Mouse (Mus musculus) Patski (cell line): ENCODE measurements at regions not wholly inside any gene's neighbourhood (a gene's known extent, or its start where the extent isn't known, plus 50 kb on each side); places are given as distances from the start of the nearest gene placed in this dataset.

ENCODE experiments used
- ATAC-seq: fragments of 100-300 bp; one replicate; pipeline ENCODE4 v1.8.0; 2021
- CTCF ChIA-PET: fragments of 350-600 bp; sonication (Branson Sonifier 250); formaldehyde crosslinking; loops from one replicate; lab custom pipeline; 2022; ENCODE audit warnings: inconsistent platforms; lab: Charles Lee
- POLR2A ChIA-PET: fragments of 350-600 bp; sonication (Branson Sonifier 250); formaldehyde crosslinking; loops from one replicate; lab custom pipeline; 2022; ENCODE audit warnings: antibody characterized with exemption, inconsistent platforms; lab: Charles Lee
- DNase-seq: peaks from one replicate; pipeline ENCODE4 v3.0.0-alpha.2; 2011; ENCODE audit warnings: low read depth, low spot score
- H3K27me3 ChIP-seq: fragments of 371-371 bp; one replicate; pipeline ENCODE4 v1.5.1; 2021
- CTCF ChIP-seq: fragments of 100-300 bp; IDR thresholded peaks from one replicate; pipeline ENCODE4 v1.5.1; 2021
- in situ Hi-C: fragments of 300-500 bp; cut with MboI; formaldehyde crosslinking; loops from 3 replicates; pipeline ENCODE4 v1.11.1; 2018; ENCODE audit warnings: low pct_unique_long_range_greater_than_20kb, mixed read lengths

DNA sequence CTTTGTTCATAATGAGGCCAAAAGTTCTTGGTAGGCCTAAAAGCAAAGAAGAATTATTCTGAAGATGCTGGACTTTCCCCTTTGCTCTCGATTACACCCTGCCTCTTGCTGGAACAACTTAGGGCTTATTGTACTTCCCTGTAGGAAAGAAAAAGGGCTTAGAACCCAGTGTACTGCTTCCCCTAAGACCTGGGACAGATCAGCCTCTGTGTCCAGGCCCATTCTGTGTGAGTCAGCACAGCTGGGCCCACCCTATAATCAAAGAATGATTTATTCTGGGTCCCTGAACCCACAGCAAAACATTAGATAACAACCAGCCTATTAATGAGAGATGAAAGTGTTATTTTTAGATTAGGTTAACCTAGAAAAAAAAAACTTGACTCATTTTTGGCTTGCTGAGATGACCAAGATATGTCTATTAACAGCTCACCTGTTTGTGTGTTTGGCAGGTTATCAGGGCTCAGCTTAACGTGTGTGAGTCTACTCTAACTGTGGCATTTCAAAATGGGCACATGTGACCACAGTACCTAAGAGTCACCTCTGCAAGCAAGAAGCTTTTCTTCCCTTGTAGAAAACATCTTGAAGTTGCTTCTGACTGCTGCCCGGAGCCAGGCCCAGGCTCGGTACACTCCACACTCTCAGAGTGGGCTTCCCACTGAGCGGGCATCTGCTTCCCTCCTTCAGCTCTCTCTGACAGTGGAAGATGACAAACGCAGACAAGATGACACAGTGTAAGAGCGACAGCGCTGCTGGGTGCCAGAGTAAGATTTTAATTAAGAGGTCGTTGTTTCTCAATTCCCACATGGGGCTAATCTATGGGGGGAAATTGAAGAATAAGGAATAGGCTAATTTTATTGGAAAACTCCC lies 115.9 kb upstream of the Foxq1 start:
- in situ Hi-C loops = no loop called here
- no peaks in the 10 kb centered on the region for H3K27me3 ChIP-seq
- ATAC-seq (no peak), DNase-seq (no peak)
- ChIA-PET POLR2A (no interaction called here), CTCF (interaction anchor here (0.9 kb wide), 1 partner anchor 138 kb away, joined by 3 read pairs; no protein-coding TSS in a partner anchor)
- no peak for TF ChIP-seq CTCF

DNA sequence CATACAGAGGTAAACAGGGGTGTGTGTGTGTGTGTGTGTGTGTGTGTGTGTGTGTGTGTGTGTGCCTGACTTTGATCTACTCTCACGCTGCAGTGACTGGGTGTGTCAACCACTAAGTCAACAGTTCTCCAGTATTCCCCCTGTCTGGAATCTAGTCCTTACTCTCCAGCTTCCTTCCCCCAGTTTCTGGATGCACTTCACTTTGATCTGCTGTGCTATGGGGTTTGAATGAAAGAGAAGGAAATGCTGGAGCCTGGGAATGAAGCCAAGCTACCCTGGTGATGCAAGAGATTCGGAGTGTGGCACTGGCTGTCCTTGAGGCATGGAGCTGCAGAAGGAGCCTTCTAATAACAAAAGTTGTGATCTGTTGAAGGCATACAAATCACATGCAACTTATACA lies 97.1 kb upstream of the Foxq1 start:
- no peak for TF ChIP-seq CTCF
- ChIA-PET POLR2A (no interaction called here), CTCF (no interaction called here)
- in situ Hi-C loops = no loop called here
- H3K27me3 ChIP-seq = no peaks in the 10 kb centered on the region
- ATAC-seq (no peak), DNase-seq (no peak)

DNA sequence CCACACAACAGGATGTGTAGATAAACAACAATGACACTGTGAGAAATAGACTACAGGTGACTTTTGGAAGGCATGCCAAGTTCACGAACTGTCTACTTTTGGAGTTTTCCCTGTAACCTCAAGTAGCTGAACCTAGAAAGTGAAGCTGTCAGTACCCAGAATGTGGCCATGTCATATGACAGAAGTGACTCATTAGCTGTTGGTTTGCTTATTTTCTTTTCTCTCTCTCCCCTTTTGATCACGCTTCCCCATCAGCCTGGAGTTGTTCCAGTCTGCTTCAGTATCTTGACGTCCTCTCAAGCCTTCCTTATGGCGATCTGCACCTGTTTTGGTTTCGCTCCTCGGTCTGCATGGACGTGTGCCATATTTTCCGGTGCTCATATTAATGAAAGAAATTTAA lies 90.8 kb upstream of the Foxq1 start:
- in situ Hi-C loops = no loop called here
- no peak for ATAC-seq
- H3K27me3 ChIP-seq = no peaks in the 10 kb centered on the region
- CTCF ChIA-PET = no interaction called here
- DNase-seq = no peak
- POLR2A ChIA-PET = no interaction called here
- no peak for TF ChIP-seq CTCF

DNA sequence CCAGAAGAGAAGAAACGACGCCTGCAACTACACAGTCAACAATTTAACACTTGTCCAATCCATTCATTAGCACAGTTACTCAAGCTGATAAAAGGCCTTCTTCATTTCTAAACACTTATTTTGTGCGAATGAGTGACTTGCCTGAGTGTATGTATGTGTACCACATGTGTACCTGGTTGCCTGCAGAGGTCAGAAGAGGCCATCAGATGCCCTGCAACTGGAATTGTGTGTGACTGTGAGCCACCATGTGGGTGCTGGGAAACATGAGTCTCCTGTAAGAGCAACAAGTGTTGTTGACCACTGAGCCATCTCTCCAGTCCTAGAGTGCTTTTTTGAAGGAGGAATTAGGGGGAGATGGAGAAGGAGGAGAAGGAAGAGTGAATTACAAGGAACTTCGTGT lies 90.2 kb upstream of the Foxq1 start:
- in situ Hi-C loops = no loop called here
- TF ChIP-seq CTCF = no peak
- CTCF ChIA-PET = no interaction called here
- DNase-seq (no peak), ATAC-seq (no peak)
- POLR2A ChIA-PET = no interaction called here
- no peaks in the 10 kb centered on the region for H3K27me3 ChIP-seq

DNA sequence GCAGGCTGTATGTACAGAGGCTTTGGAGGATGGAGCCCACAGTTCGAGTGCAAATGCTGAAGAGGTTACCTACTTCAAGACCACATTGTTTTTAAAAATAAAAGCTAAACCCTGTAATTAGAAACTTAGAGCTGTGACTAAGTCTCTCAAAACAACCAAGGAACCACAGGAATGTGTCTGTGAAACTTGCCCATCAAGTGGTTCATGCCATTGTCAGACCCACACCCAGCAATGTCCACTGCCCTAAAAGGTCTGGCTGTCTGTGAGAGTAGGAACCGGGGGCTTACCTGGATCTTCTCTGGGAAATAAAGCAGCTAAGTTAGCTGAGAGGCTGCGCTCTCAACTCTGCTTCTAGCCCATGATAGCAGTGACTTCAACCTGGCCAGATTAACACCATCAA lies 87.8 kb upstream of the Foxq1 start:
- no peaks in the 10 kb centered on the region for H3K27me3 ChIP-seq
- in situ Hi-C loops = no loop called here
- ChIA-PET CTCF (interaction anchor here (1.2 kb wide), 1 partner anchor 91 kb away, joined by 3 read pairs; the partner anchor contains the start of gene A530084C06Rik), POLR2A (no interaction called here)
- TF ChIP-seq CTCF = no peak
- peak; percentile 88 for ATAC-seq
- DNase-seq = peak; percentile 60

DNA sequence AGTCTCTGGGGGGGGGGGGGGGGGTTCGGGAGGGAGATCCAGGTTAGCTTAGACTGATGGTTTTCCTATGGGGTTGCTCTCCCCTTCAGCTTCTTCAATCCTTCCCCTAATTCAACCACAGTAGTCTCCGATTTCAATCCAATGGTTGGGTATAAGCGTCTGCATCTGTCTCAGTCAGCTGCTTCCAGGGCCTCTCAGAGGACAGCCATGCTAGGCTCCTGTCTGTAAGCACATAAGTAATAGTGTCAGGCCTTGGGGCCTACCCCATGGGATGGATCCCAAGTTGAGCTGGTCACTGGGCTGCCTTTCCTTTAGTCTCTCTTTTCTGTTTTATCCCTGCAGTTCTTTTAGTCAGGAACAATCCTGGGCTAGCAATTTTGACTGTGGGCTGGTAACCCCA lies 87.0 kb upstream of the Foxq1 start:
- ChIA-PET CTCF (interaction anchor here (1.2 kb wide), 1 partner anchor 90 kb away, joined by 3 read pairs; the partner anchor contains the start of gene A530084C06Rik), POLR2A (interaction anchor here (0.7 kb wide), 1 partner anchor 49 kb away, joined by 3 read pairs; no protein-coding TSS in a partner anchor)
- H3K27me3 ChIP-seq = no peaks in the 10 kb centered on the region
- DNase-seq (no peak), ATAC-seq (no peak)
- no peak for TF ChIP-seq CTCF
- in situ Hi-C loops = no loop called here

DNA sequence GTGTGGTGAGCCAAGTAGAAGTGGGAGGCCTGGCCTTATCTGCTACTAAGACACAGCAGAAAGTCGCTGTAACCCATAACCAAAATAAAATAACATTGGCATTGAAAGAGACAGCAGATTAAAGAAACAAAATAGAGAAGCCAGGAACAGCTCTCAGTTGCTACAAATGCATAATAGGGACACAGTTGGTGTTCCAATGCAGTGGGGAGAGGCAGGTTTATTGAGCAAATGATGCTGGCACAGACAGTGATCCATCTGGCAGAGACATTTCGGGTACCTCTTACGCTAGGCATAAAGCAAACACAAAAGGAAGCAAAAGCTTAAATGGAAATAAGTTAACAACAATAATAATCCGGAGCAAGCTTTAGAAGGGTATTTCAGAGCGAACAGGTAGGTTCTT lies 83.6 kb upstream of the Foxq1 start:
- TF ChIP-seq CTCF = no peak
- DNase-seq (no peak), ATAC-seq (no peak)
- POLR2A ChIA-PET = no interaction called here
- in situ Hi-C loops = no loop called here
- CTCF ChIA-PET = no interaction called here
- H3K27me3 ChIP-seq = no peaks in the 10 kb centered on the region

DNA sequence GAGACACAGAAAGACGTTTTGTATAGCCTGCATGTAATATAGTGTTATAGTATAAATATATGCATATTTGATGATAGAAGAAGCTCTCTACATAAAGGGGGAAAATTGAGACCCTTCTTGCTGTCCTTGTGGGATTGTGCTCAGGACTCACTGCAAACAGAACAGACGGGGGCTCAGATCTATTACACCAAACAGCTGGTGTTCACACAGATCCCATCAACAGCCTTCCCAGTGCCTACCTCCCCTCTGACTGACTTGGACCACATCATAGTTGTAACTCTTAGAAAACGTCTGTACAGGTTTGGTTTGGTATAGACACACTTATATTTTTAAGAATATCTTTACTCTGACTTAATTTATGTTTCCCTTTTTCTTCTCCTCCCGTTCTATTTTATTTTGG lies 83.1 kb upstream of the Foxq1 start:
- ChIA-PET CTCF (no interaction called here), POLR2A (no interaction called here)
- TF ChIP-seq CTCF = no peak

DNA sequence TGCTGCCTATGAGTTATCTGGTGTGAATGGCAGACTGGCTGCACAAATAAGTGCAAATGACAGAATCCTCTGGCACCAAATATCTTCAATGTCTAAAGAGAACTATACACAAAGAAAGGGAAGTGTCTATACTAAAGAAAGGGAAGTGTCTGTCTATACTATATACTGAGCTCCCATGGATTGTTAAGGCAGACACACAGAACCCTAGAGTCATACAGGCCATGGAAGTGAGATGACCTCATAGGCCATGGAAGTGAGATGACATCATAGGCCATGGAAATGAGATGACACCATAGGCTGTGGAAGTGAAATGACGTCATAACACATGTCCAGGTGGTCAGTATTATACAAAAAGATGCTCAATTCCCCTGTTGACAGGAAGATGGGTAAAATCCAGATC lies 82.7 kb upstream of the Foxq1 start:
- ATAC-seq (no peak), DNase-seq (no peak)
- in situ Hi-C loops = no loop called here
- CTCF ChIA-PET = no interaction called here
- POLR2A ChIA-PET = no interaction called here
- H3K27me3 ChIP-seq = no peaks in the 10 kb centered on the region
- TF ChIP-seq CTCF = no peak

More for the DNA sequence above, 83.1 kb upstream of the Foxq1 start:
- no peak for DNase-seq
- H3K27me3 ChIP-seq = no peaks in the 10 kb centered on the region
- no peak for ATAC-seq
- in situ Hi-C loops = no loop called here

DNA sequence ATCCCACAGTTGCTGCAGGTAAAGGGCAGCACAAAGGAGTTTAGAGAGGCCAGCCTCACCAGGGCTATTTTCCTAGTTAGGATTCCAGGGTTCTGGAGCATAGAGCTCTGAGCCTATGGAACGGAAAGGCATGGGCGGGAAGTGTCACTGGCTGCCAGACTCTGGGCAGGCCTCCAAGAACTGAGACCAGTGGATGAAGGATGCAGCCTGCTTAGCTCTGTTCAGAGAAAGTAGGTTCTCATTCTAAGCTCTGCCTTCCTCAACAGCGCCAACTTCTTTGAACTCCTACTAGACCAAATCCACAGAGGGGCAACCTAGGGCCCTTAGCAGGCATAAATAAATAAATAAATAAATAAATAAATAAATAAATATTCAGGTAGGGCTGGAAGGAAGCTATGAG lies 80.1 kb upstream of the Foxq1 start:
- POLR2A ChIA-PET = no interaction called here
- DNase-seq = no peak
- ATAC-seq = no peak

DNA sequence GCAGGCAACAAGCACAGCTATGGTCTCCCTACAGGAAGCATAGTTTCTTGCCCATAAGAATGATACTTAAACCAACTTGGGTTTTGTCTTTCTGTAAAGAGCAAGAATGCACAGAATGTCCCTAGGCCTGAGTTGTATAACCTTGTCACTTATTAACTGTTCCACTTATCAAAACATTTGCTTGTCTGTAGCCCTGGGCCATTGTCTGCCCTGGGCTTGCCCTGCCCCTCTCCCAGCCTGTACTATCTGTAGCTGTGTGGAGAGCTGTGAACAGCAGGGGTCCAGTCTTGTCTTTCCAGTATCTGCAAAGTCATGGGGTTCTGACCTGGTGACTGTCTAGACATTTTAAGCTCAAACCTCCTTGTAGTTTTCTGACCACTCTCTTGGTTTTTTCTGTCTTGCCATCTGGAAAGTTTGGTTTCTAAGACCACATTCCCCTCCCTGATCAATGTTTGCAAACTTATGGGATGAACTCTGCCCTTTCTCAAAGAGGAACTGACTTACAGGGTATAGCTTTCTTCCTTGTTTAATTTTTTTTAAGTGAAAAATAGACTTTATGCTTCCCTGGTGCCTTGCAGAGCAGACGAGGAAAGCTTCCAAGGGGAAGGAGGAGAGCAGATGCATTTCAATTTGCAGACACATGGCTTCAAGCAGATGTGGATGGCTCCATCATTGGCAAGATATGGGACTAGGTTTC lies 78.6 kb upstream of the Foxq1 start:
- ChIA-PET CTCF (interaction anchor here (1.7 to 2.4 kb wide), 3 partner anchors 9 to 29 kb away, joined by 3 to 7 read pairs (median 3); no protein-coding TSS in a partner anchor), POLR2A (no interaction called here)
- TF ChIP-seq CTCF = no peak
- ATAC-seq = peak; percentile 57
- peak; percentile 74 for DNase-seq
- no peaks in the 10 kb centered on the region for H3K27me3 ChIP-seq
- in situ Hi-C loops = no loop called here

More for the DNA sequence above, 80.1 kb upstream of the Foxq1 start:
- CTCF ChIA-PET = interaction anchor here (1.1 to 2.4 kb wide), 2 partner anchors 9 to 10 kb away, joined by 3 to 7 read pairs; no protein-coding TSS in a partner anchor
- in situ Hi-C loops = no loop called here
- H3K27me3 ChIP-seq = no peaks in the 10 kb centered on the region
- TF ChIP-seq CTCF = no peak
